ENCODE assay signal across 8 mouse cellular contexts in the genomic region with DNA sequence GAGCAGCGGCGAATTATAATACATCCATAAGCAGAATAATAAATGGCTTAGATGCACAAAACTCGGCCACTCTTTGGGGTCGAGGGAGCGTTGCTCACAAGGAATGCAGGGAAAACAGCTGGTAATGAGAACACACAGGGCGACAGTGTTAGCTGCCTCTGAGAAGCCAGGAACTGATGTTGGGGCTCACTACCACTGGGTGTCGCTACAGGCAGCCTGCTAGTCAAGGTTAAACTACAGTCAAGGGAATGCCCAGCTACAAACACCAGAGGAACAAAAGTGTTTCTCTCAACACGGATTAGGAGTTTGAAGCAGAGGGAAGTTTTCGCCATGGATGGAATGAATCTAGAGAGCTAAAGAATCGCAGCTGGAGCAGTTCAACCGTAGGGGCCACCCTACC.
DNase-seq lines count a peak whose midpoint lies in the region; ATAC-seq and TF ChIP-seq lines count a peak whose summit lies in the region.

No protein-coding gene starts in this region.

- peak; percentile 76 for ATAC-seq in kidney, embryonic 15.5 days (replicated peaks; ENCODE audit: low FRiP score)
- peak; percentile 83 for ATAC-seq in limb, embryonic 14.5 days (ENCODE audit: low FRiP score, low read depth)
- ATAC-seq in neural tube, embryonic 14.5 days (ENCODE audit: low read depth) = peak; percentile 82

- H3K27ac ChIP-seq in embryonic facial prominence, embryonic 10.5 days (replicated peaks) = no peak overlapping the region
- H3K27ac ChIP-seq in kidney, embryonic 15.5 days = no peak overlapping the region
- H3K27ac ChIP-seq in limb, embryonic 14.5 days (replicated peaks; ENCODE audit: low read depth, low read length) = no peak overlapping the region
- H3K27ac ChIP-seq in neural tube, embryonic 14.5 days (ENCODE audit: low read depth, low read length) = no peak overlapping the region

- H3K27me3 ChIP-seq in embryonic facial prominence, embryonic 10.5 days (replicated peaks; ENCODE audit: low read depth, poor library complexity, severe bottlenecking) = peaks cover 10% of the 10 kb centered on the region; the same call in 1 of the 2 replicates
- peaks cover 2% of the 10 kb centered on the region; the same call in 1 of the 2 replicates for H3K27me3 ChIP-seq in kidney, embryonic 15.5 days
- H3K27me3 ChIP-seq in limb, embryonic 14.5 days (ENCODE audit: control insufficient read depth, insufficient read depth, low read length) = no peaks in the 10 kb centered on the region
- H3K27me3 ChIP-seq in neural tube, embryonic 14.5 days (ENCODE audit: control insufficient read depth, insufficient read depth, low read length) = peaks cover 6% of the 10 kb centered on the region

- peak; percentile 13 for DNase-seq in 3134 (ENCODE audit: extremely low read depth, insufficient read length, low spot score)
- peak; percentile 81 for DNase-seq in adrenal gland, postnatal 10 days
- DNase-seq in embryonic facial prominence, embryonic 10.5 days (ENCODE audit: low spot score) = peak; percentile 83
- DNase-seq in heart, adult 8-10 months (ENCODE audit: low spot score) = peak; percentile 17
- DNase-seq in limb, embryonic 14.5 days (ENCODE audit: low spot score) = peak; percentile 89
- DNase-seq in thymus, postnatal 4 days = peak; percentile 58

- 10% methylated on average over 11 of the region's 11 CpGs for WGBS in embryonic facial prominence, embryonic 10.5 days
- WGBS in kidney, embryonic 15.5 days = 8% methylated on average over 11 of the region's 11 CpGs
- 6% methylated on average over 11 of the region's 11 CpGs for WGBS in limb, embryonic 14.5 days
- WGBS in neural tube, embryonic 14.5 days = 8% methylated on average over 11 of the region's 11 CpGs

- H3K4me2 ChIP-seq in kidney, embryonic 15.5 days = peak overlapping the region; percentile 23; the same call in 1 of the 2 replicates
- peak overlapping the region; percentile 13; the same call in 1 of the 2 replicates for H3K4me2 ChIP-seq in limb, embryonic 14.5 days (replicated peaks; ENCODE audit: low read depth, low read length, severe bottlenecking)
- no peak overlapping the region for H3K4me2 ChIP-seq in neural tube, embryonic 14.5 days (ENCODE audit: low read depth, low read length)

- H3K9ac ChIP-seq in kidney, embryonic 15.5 days = no peak overlapping the region
- no peak overlapping the region for H3K9ac ChIP-seq in limb, embryonic 14.5 days (ENCODE audit: low read depth, low read length, severe bottlenecking)
- H3K9ac ChIP-seq in neural tube, embryonic 14.5 days (replicated peaks; ENCODE audit: low read depth, low read length) = no peak overlapping the region

- no peak overlapping the region for H3K4me3 ChIP-seq in embryonic facial prominence, embryonic 10.5 days
- H3K4me3 ChIP-seq in kidney, embryonic 15.5 days (replicated peaks) = no peak overlapping the region
- no peak overlapping the region for H3K4me3 ChIP-seq in limb, embryonic 14.5 days (replicated peaks; ENCODE audit: low read length)
- no peak overlapping the region for H3K4me3 ChIP-seq in neural tube, embryonic 14.5 days (ENCODE audit: low read depth, low read length)

- H3K9me3 ChIP-seq in embryonic facial prominence, embryonic 10.5 days = no peaks in the 10 kb centered on the region
- H3K9me3 ChIP-seq in kidney, embryonic 15.5 days (replicated peaks) = no peaks in the 10 kb centered on the region
- H3K9me3 ChIP-seq in limb, embryonic 14.5 days (ENCODE audit: control insufficient read depth, low read length) = no peaks in the 10 kb centered on the region
- no peaks in the 10 kb centered on the region for H3K9me3 ChIP-seq in neural tube, embryonic 14.5 days (ENCODE audit: control insufficient read depth, low read length)

- H3K36me3 ChIP-seq in embryonic facial prominence, embryonic 10.5 days (replicated peaks) = no peaks in the 10 kb centered on the region
- no peaks in the 10 kb centered on the region for H3K36me3 ChIP-seq in kidney, embryonic 15.5 days
- H3K36me3 ChIP-seq in limb, embryonic 14.5 days (ENCODE audit: control insufficient read depth, insufficient read depth, low read length) = no peaks in the 10 kb centered on the region
- no peaks in the 10 kb centered on the region for H3K36me3 ChIP-seq in neural tube, embryonic 14.5 days (ENCODE audit: control insufficient read depth, insufficient read depth, low read length)

- H3K4me1 ChIP-seq in embryonic facial prominence, embryonic 10.5 days = peaks cover 9% of the 10 kb centered on the region
- H3K4me1 ChIP-seq in kidney, embryonic 15.5 days = 0 out of 2 replicates have a peak, but pooled peaks cover 2% of the 10 kb centered on the region
- peaks cover 4% of the 10 kb centered on the region; the same call in 1 of the 2 replicates for H3K4me1 ChIP-seq in limb, embryonic 14.5 days (ENCODE audit: control insufficient read depth, insufficient read depth, low read length)
- no peaks in the 10 kb centered on the region for H3K4me1 ChIP-seq in neural tube, embryonic 14.5 days (ENCODE audit: control insufficient read depth, insufficient read depth, low read length)

- no peak for TF ChIP-seq POLR2A in limb, embryonic 14.5 days (IDR thresholded peaks at IDR 0.05; ENCODE audit: borderline replicate concordance, extremely low read depth, insufficient read depth, insufficient read length)

Comparison
In these comparisons a context has a peak if more than half of its experiments do, and no peak if none do; other contexts are left out.
1. DNase-seq: peak in every context shown above with its lines; median percentile 89 in limb, embryonic 14.5 days; 83 in embryonic facial prominence, embryonic 10.5 days; 81 in adrenal gland, postnatal 10 days; 58 in thymus, postnatal 4 days; 17 in heart, adult 8-10 months; 13 in 3134.